Mouse (Mus musculus) liver, embryonic 14.5 days (tissue): ENCODE results near the gene Btnl9.

Source experiments
- CTCF ChIP-seq: IDR thresholded peaks from 2 replicates; pipeline ENCODE4 v1.5.1; 2016; ENCODE audit warnings: antibody characterized with exemption, low read depth, control low read depth
- EP300 ChIP-seq: IDR thresholded peaks from 2 replicates; pipeline ENCODE4 v1.6.1; 2016; ENCODE audit warnings: antibody characterized with exemption, low read depth

DNA sequence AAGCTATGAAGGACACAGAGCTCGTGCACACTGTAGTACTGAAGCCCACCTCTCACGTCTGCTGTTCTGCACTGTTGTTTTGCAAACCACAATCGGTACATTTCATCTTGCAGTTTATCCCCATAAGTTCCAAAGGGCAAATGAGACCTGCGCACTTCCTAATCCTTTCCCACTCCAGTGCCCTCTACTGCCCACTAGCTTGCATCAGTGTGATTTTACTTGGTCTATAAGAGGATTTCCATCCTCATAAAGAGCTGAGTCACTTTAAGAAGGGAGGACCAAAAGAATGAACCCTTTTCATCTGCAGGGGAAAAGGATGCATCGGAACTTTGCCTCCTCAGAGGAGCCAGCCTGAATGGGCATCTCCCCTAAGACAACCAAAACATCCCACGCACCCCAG is 507 bp downstream of the Btnl9 start:
- TF ChIP-seq EP300 (no peak), CTCF (no peak)
